8 mouse cellular contexts compared by ENCODE assay signal in the genomic region with DNA sequence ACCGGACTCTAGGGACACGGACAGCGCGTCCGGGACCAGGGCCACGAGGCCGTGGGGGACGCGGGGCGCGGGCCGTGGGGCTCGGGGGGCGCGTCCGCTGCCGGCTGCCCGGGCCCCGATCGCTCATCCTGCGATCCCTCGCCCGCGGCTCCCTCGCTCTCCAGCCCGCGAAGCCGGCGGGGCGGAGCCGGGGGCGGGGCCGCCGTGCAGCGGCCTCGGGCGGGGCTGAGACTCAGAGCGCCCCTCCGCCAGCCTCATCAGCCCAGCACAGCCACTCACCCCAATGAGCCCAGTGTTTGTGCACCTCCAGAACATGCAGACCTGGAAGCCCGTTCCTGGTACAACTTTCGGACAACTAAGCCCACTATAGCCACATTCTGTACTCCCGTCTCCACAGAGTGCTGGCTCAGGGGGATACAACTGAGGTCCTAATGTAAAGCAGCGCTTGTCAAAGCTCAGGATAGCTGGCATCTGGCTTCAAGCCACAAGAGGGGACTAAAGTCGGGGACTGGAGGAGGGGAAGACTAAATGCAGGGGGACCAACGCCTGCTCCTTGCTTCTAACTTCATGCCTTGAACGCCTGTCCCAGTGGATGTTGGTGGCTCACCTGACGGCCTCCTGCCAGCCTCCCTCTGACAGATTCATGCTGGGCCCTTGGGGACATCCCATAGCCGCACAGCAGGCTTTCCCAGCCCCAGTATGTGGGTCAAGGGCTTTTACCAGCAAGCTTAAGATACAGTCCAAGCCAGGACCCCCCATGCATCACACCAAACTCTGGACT. TPM values are rescaled to one million over a fixed set of nuclear protein-coding genes. Genes with fewer than 3 reads are reported as not detected.
DNase-seq lines count a peak whose midpoint lies in the region; ATAC-seq and TF ChIP-seq lines count a peak whose summit lies in the region.

A gene (minus strand): TSS at position 159 of the 781 bp plus-strand sequence.

- H3K4me2 ChIP-seq in embryonic facial prominence, embryonic 15.5 days (replicated peaks): peak within 1 kb of the TSS; percentile 99
- H3K4me2 ChIP-seq in hindbrain, embryonic 11.5 days (replicated peaks; ENCODE audit: low read depth, low read length): peak within 1 kb of the TSS; percentile 94
- H3K4me2 ChIP-seq in stomach, postnatal 0 days (replicated peaks; ENCODE audit: low read depth): peak within 1 kb of the TSS; percentile 89

- peak; percentile 75 for ATAC-seq in embryonic facial prominence, embryonic 15.5 days (ENCODE audit: insufficient number of reproducible peaks, low FRiP score, low TSS enrichment, low read depth)
- ATAC-seq in hindbrain, embryonic 11.5 days (ENCODE audit: low FRiP score): peak; percentile 65
- peak; percentile 36; the same call in 1 of the 2 replicates for ATAC-seq in stomach, postnatal 0 days (ENCODE audit: low FRiP score, low TSS enrichment)

- H3K9me3 ChIP-seq in embryonic facial prominence, embryonic 15.5 days (replicated peaks): no peaks in the 10 kb centered on the region
- H3K9me3 ChIP-seq in hindbrain, embryonic 11.5 days (ENCODE audit: control insufficient read depth, low read length): no peaks in the 10 kb centered on the region
- no peaks in the 10 kb centered on the region for H3K9me3 ChIP-seq in midbrain, embryonic 10.5 days (replicated peaks)
- H3K9me3 ChIP-seq in stomach, postnatal 0 days (ENCODE audit: control insufficient read depth, low read length): no peaks in the 10 kb centered on the region

- WGBS in embryonic facial prominence, embryonic 15.5 days: 2% methylated on average over 43 of the region's 48 CpGs
- WGBS in hindbrain, embryonic 11.5 days: 3% methylated on average over 20 of the region's 48 CpGs
- WGBS in midbrain, embryonic 10.5 days: 2% methylated on average over 48 of the region's 48 CpGs
- WGBS in stomach, postnatal 0 days: 5% methylated on average over 32 of the region's 48 CpGs

- H3K36me3 ChIP-seq in embryonic facial prominence, embryonic 15.5 days: peaks cover 45% of the 10 kb centered on the region
- peaks cover 4% of the 10 kb centered on the region; the same call in 1 of the 2 replicates for H3K36me3 ChIP-seq in hindbrain, embryonic 11.5 days (ENCODE audit: control insufficient read depth, insufficient read depth, low read length)
- peaks cover 48% of the 10 kb centered on the region for H3K36me3 ChIP-seq in midbrain, embryonic 10.5 days
- peaks cover 26% of the 10 kb centered on the region for H3K36me3 ChIP-seq in stomach, postnatal 0 days (ENCODE audit: control insufficient read depth, insufficient read depth, low read length)

- H3K4me3 ChIP-seq in embryonic facial prominence, embryonic 15.5 days (replicated peaks): peak within 1 kb of the TSS; percentile 70
- peak within 1 kb of the TSS; percentile 69 for H3K4me3 ChIP-seq in hindbrain, embryonic 11.5 days (ENCODE audit: low read depth, low read length)
- H3K4me3 ChIP-seq in midbrain, embryonic 10.5 days: peak within 1 kb of the TSS; percentile 80
- H3K4me3 ChIP-seq in stomach, postnatal 0 days (ENCODE audit: low read depth, low read length): peak within 1 kb of the TSS; percentile 44

- no peak for TF ChIP-seq EP300 in stomach, postnatal 0 days (optimal IDR thresholded peaks at IDR 0.05)

- H3K4me1 ChIP-seq in embryonic facial prominence, embryonic 15.5 days: peaks cover 63% of the 10 kb centered on the region
- H3K4me1 ChIP-seq in hindbrain, embryonic 11.5 days (replicated peaks; ENCODE audit: control insufficient read depth, insufficient read depth, low read length): peaks cover 24% of the 10 kb centered on the region
- peaks cover 62% of the 10 kb centered on the region for H3K4me1 ChIP-seq in midbrain, embryonic 10.5 days
- 0 out of 2 replicates have a peak, but pooled peaks cover 5% of the 10 kb centered on the region for H3K4me1 ChIP-seq in stomach, postnatal 0 days (replicated peaks; ENCODE audit: control insufficient read depth, insufficient read depth)

- TF ChIP-seq CTCF in stomach, postnatal 0 days (IDR thresholded peaks at IDR 0.05; ENCODE audit: low read depth): no peak

- peak within 1 kb of the TSS; percentile 65 for H3K27ac ChIP-seq in embryonic facial prominence, embryonic 15.5 days (replicated peaks)
- H3K27ac ChIP-seq in hindbrain, embryonic 11.5 days (ENCODE audit: low read depth, low read length): peak within 1 kb of the TSS; percentile 75
- peak within 1 kb of the TSS; percentile 92 for H3K27ac ChIP-seq in midbrain, embryonic 10.5 days (replicated peaks)
- no peak within 1 kb of the TSS for H3K27ac ChIP-seq in stomach, postnatal 0 days (replicated peaks)

- no peaks in the 10 kb centered on the region for H3K27me3 ChIP-seq in embryonic facial prominence, embryonic 15.5 days
- H3K27me3 ChIP-seq in hindbrain, embryonic 11.5 days (ENCODE audit: control insufficient read depth, insufficient read depth, low read length): no peaks in the 10 kb centered on the region
- H3K27me3 ChIP-seq in midbrain, embryonic 10.5 days (ENCODE audit: low read depth, poor library complexity, severe bottlenecking): peaks cover 13% of the 10 kb centered on the region
- H3K27me3 ChIP-seq in stomach, postnatal 0 days (ENCODE audit: control insufficient read depth, insufficient read depth, low read length): no peaks in the 10 kb centered on the region

- intact Hi-C loops in left cerebral cortex, postnatal 14 days (cut with DNase I): no loop called here

- peak within 1 kb of the TSS; percentile 91 for H3K9ac ChIP-seq in embryonic facial prominence, embryonic 15.5 days
- H3K9ac ChIP-seq in hindbrain, embryonic 11.5 days (ENCODE audit: low read depth, low read length): peak within 1 kb of the TSS; percentile 86
- H3K9ac ChIP-seq in stomach, postnatal 0 days (ENCODE audit: low read length): peak within 1 kb of the TSS; percentile 67

- peak; percentile 62 for DNase-seq in kidney, adult 18-20 months
- DNase-seq in kidney, adult 9 months: no peak
- peak; percentile 46 for DNase-seq in T-cell, adult 2 months (ENCODE audit: low spot score)
- peak; percentile 88 for DNase-seq in hindbrain, embryonic 11.5 days (ENCODE audit: low spot score)
- DNase-seq in left cerebral cortex, postnatal 14 days (ENCODE audit: low spot score in 2 of 2): peak in 1 of 2 experiments; percentile 78
- DNase-seq in midbrain, embryonic 10.5 days (ENCODE audit: low spot score): peak; percentile 71
- peak; percentile 69 for DNase-seq in stomach, postnatal 0 days (ENCODE audit: low spot score)

RNA-seq across cellular contexts. Expression of the gene that starts here (rescaled TPM):
- polyA plus RNA-seq in embryonic facial prominence, embryonic 15.5 days (2015; fragmentation: Nextera tagmentation; extraction: Ambion mirVana): 35.5 and 38.7 TPM in 2 replicates
- 126 and 128 TPM in 2 replicates for polyA plus RNA-seq in hindbrain, embryonic 11.5 days (2014; fragmentation: Nextera tagmentation; extraction: Ambion mirVana)
- 100 to 1,000 TPM; 325 to 352 TPM for total RNA-seq in left cerebral cortex, postnatal 14 days (2021)
- polyA plus RNA-seq in midbrain, embryonic 10.5 days (2016; fragmentation: Nextera tagmentation; extraction: Ambion mirVana): 42.2 and 72.4 TPM in 2 replicates
- polyA plus RNA-seq in stomach, postnatal 0 days (2015; fragmentation: Nextera tagmentation; extraction: Ambion mirVana): 5.6 and 7.1 TPM in 2 replicates
